Mouse (Mus musculus): Measurements from ENCODE around the gene Rnft1.

- TF ChIP-seq CTCF (IDR thresholded peaks at IDR 0.05) (no peak), EP300 (IDR thresholded peaks at IDR 0.05) (no peak)
These were observed 6.3 kb downstream of the Rnft1 start for GRCm38 (mm10) chr11:86490782-86491181.
